Mouse (Mus musculus): ENCODE measurements at regions not wholly inside any gene's neighbourhood (a gene's known extent, or its start where the extent isn't known, plus 50 kb on each side); places are given as distances from the start of the nearest gene placed in this dataset.

- ChIA-PET POLR2A (no interaction called here), CTCF (no interaction called here)
These were observed 169.9 kb downstream of the Pom121l12 start for GRCm38 (mm10) chr11:14769008-14769407.

- CTCF ChIA-PET: no interaction called here
- POLR2A ChIA-PET: no interaction called here
These were observed 170.6 kb downstream of the Pom121l12 start for GRCm38 (mm10) chr11:14769448-14770357.

GRCm38 (mm10) chr11:14798314-14798713, 199.2 kb downstream of the Pom121l12 start:
- ChIA-PET POLR2A (no interaction called here), CTCF (no interaction called here)

GRCm38 (mm10) chr11:14799227-14799626, 200.2 kb downstream of the Pom121l12 start:
- ChIA-PET CTCF (interaction anchor here in 1 of 4 experiments (0.6 kb wide), 1 partner anchor 14 kb away, joined by 4 read pairs; no protein-coding TSS in a partner anchor), POLR2A (interaction anchor here in 1 of 4 experiments (0.6 kb wide), 1 partner anchor 169 kb away, joined by 3 read pairs; no protein-coding TSS in a partner anchor)

- ChIA-PET CTCF (no interaction called here), POLR2A (no interaction called here)
These were observed 219.9 kb downstream of the Pom121l12 start for GRCm38 (mm10) chr11:14818936-14819335.
